Comparison of ENCODE assay signal across 27 mouse cellular contexts in genomic region chr16:47692103-47692502, GRCm38 (mm10).
"Had no signal": no experiment of that assay in that cellular context is flagged by ENCODE, and none has a peak within 500 bp of the region (broad histone marks: within the 10 kb centered on the region; RNA-seq: fewer than 3 reads in every experiment).

No protein-coding gene starts in this region.

- H3K9ac ChIP-seq: limb, embryonic 12.5 days; limb, embryonic 13.5 days; limb, embryonic 15.5 days; liver, embryonic 12.5 days; liver, embryonic 13.5 days; liver, embryonic 14.5 days; liver, embryonic 15.5 days; liver, postnatal 0 days; lung, embryonic 14.5 days; lung, embryonic 15.5 days; midbrain, embryonic 15.5 days had no signal

- H3K27ac ChIP-seq: left cerebral cortex, adult 2 months; limb, embryonic 10.5 days; limb, embryonic 12.5 days; limb, embryonic 13.5 days; limb, embryonic 15.5 days; liver, embryonic 12.5 days; liver, embryonic 13.5 days; liver, embryonic 14.5 days; liver, embryonic 15.5 days; lung, embryonic 15.5 days; macrophage; midbrain, embryonic 10.5 days; midbrain, embryonic 15.5 days had no signal

- H3K4me3 ChIP-seq: left cerebral cortex, adult 2 months; limb, embryonic 10.5 days; limb, embryonic 12.5 days; limb, embryonic 13.5 days; limb, embryonic 15.5 days; liver, embryonic 12.5 days; liver, embryonic 13.5 days; liver, embryonic 15.5 days; lung, embryonic 15.5 days; megakaryocyte, embryonic 14.5 days; midbrain, embryonic 10.5 days; midbrain, embryonic 15.5 days; myocyte had no signal

- H3K9me3 ChIP-seq: limb, embryonic 10.5 days; limb, embryonic 12.5 days; limb, embryonic 13.5 days; limb, embryonic 15.5 days; liver, embryonic 12.5 days; liver, embryonic 13.5 days; liver, embryonic 15.5 days; lung, embryonic 15.5 days; megakaryocyte, embryonic 14.5 days had no signal

- H3K4me1 ChIP-seq: limb, embryonic 10.5 days; limb, embryonic 12.5 days; limb, embryonic 13.5 days; limb, embryonic 15.5 days; liver, embryonic 12.5 days; liver, embryonic 13.5 days; liver, embryonic 15.5 days; lung, embryonic 15.5 days; megakaryocyte, embryonic 14.5 days; midbrain, embryonic 15.5 days had no signal

- H3K27me3 ChIP-seq: limb, embryonic 12.5 days; limb, embryonic 13.5 days; limb, embryonic 15.5 days; liver, embryonic 12.5 days; liver, embryonic 13.5 days; liver, embryonic 15.5 days; lung, embryonic 15.5 days; megakaryocyte, embryonic 14.5 days; midbrain, embryonic 15.5 days had no signal

- H3K36me3 ChIP-seq: limb, embryonic 10.5 days; limb, embryonic 12.5 days; limb, embryonic 13.5 days; limb, embryonic 15.5 days; liver, embryonic 12.5 days; liver, embryonic 13.5 days; liver, embryonic 15.5 days; lung, embryonic 15.5 days; midbrain, embryonic 10.5 days; midbrain, embryonic 15.5 days had no signal

- ATAC-seq: liver, embryonic 12.5 days; liver, postnatal 0 days; lung, postnatal 0 days; midbrain, embryonic 15.5 days had no signal

- H3K4me2 ChIP-seq: limb, embryonic 12.5 days; limb, embryonic 13.5 days; limb, embryonic 15.5 days; liver, embryonic 11.5 days; liver, embryonic 12.5 days; liver, embryonic 13.5 days; liver, embryonic 15.5 days; lung, embryonic 14.5 days; lung, embryonic 15.5 days; midbrain, embryonic 15.5 days had no signal

- DNase-seq: left cerebral cortex, postnatal 4 days; liver; liver, embryonic 13.5 days; liver, postnatal 0 days; lung, adult 18-20 months; lung, adult 2 months; lung, embryonic 14.5 days; lung, postnatal 10 days; lung, postnatal 14 days; lung, postnatal 36 days; lung, postnatal 4 days had no signal
